Mouse (Mus musculus): Measurements from ENCODE around the gene Smc5.

Gene Smc5

GRCm38 (mm10) chr19:23298917-23299316, 25.2 kb upstream of the Smc5 start:
- Histone ChIP-seq H3K27me3 (ENCODE audit: insufficient read depth, low read length) (no peaks in the 10 kb centered on the region), H3K36me3 (ENCODE audit: insufficient read depth, low read length) (no peaks in the 10 kb centered on the region), H3K4me3 (replicated peaks; ENCODE audit: low read length) (no peak overlapping the region), H3K9me3 (ENCODE audit: low read length) (no peaks in the 10 kb centered on the region), H3K4me1 (replicated peaks; ENCODE audit: low read depth, low read length) (no peaks in the 10 kb centered on the region)
- TF ChIP-seq CTCF (conservative IDR thresholded peaks at IDR 0.05; ENCODE audit: low read length) (no peak), POU5F1 (IDR thresholded peaks at IDR 0.05; ENCODE audit: borderline replicate concordance, low read length) (no peak), NANOG (IDR thresholded peaks at IDR 0.05; ENCODE audit: borderline replicate concordance, low read length) (no peak)

DNA sequence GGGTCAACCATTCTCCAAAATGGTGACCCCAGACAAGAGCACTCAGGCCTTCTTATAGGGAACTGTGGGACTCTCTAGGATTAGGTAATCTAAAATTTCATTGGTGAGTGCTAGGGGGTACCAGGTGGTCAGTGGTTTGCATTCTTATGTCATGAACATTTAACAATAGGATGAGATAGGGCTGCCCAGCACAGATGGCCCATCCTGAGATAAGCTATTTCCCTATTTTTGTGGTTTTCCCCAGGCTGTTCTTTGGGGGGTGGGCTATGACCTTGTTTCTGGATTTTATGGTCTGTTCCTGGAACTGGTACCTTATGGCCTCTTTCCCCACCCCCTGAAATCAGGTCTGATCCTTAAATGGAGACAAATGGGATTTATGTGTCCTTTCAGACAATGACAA, 23.5 kb upstream of the Smc5 start:
- TF ChIP-seq CTCF (conservative IDR thresholded peaks at IDR 0.05; ENCODE audit: low read length) (no peak), POU5F1 (IDR thresholded peaks at IDR 0.05; ENCODE audit: borderline replicate concordance, low read length) (no peak), NANOG (IDR thresholded peaks at IDR 0.05; ENCODE audit: borderline replicate concordance, low read length) (no peak)
- no peaks in the 10 kb centered on the region for H3K36me3 ChIP-seq (ENCODE audit: insufficient read depth, low read length)
- no peaks in the 10 kb centered on the region for H3K4me1 ChIP-seq (replicated peaks; ENCODE audit: low read depth, low read length)
- no peaks in the 10 kb centered on the region for H3K27me3 ChIP-seq (ENCODE audit: insufficient read depth, low read length)
- no peaks in the 10 kb centered on the region for H3K9me3 ChIP-seq (ENCODE audit: low read length)
- H3K4me3 ChIP-seq (replicated peaks; ENCODE audit: low read length) = no peak overlapping the region

DNA sequence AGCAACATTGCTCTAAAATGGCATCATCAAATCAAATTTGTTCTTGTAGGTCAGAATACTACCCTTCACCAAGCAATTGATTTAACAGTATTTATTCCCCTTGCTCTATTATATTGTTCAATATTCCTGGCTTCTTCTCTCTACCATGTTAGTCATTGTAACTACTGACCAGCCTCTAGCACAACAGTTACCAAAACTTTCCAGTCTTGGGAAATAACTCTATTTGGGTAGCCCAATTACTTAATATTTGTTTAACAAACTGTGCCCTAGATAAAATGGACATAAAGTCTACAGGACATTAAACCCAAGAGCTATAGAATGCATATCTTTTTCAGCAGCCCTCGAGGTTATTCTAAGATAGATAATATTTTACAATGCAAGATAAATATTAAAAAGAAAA, 15.6 kb upstream of the Smc5 start:
- Histone ChIP-seq H3K4me1 (replicated peaks; ENCODE audit: low read depth, low read length) (no peaks in the 10 kb centered on the region), H3K4me3 (replicated peaks; ENCODE audit: low read length) (no peak overlapping the region), H3K27me3 (ENCODE audit: insufficient read depth, low read length) (no peaks in the 10 kb centered on the region), H3K9me3 (ENCODE audit: low read length) (peaks cover 3% of the 10 kb centered on the region), H3K36me3 (ENCODE audit: insufficient read depth, low read length) (no peaks in the 10 kb centered on the region)
- no peak for TF ChIP-seq POU5F1 (IDR thresholded peaks at IDR 0.05; ENCODE audit: borderline replicate concordance, low read length)
- TF ChIP-seq NANOG (IDR thresholded peaks at IDR 0.05; ENCODE audit: borderline replicate concordance, low read length) = no peak
- TF ChIP-seq CTCF (conservative IDR thresholded peaks at IDR 0.05; ENCODE audit: low read length) = no peak

GRCm38 (mm10) chr19:23281911-23282660, 8.4 kb upstream of the Smc5 start:
- Histone ChIP-seq H3K4me3 (replicated peaks; ENCODE audit: low read length) (peak overlapping the region; percentile 30), H3K27me3 (ENCODE audit: insufficient read depth, low read length) (no peaks in the 10 kb centered on the region), H3K36me3 (ENCODE audit: insufficient read depth, low read length) (no peaks in the 10 kb centered on the region), H3K4me1 (replicated peaks; ENCODE audit: low read depth, low read length) (peaks cover 9% of the 10 kb centered on the region), H3K9me3 (ENCODE audit: low read length) (peaks cover 3% of the 10 kb centered on the region)
- TF ChIP-seq POU5F1 (IDR thresholded peaks at IDR 0.05; ENCODE audit: borderline replicate concordance, low read length) = no peak

- Histone ChIP-seq H3K36me3 (ENCODE audit: insufficient read depth, low read length) (peaks cover 5% of the 10 kb centered on the region; the same call in 1 of the 2 replicates), H3K9me3 (ENCODE audit: low read length) (no peaks in the 10 kb centered on the region), H3K27me3 (ENCODE audit: insufficient read depth, low read length) (peaks cover 14% of the 10 kb centered on the region), H3K4me1 (replicated peaks; ENCODE audit: low read depth, low read length) (peaks cover 11% of the 10 kb centered on the region), H3K4me3 (replicated peaks; ENCODE audit: low read length) (no peak overlapping the region)
- TF ChIP-seq POU5F1 (IDR thresholded peaks at IDR 0.05; ENCODE audit: borderline replicate concordance, low read length) (no peak), NANOG (IDR thresholded peaks at IDR 0.05; ENCODE audit: borderline replicate concordance, low read length) (no peak), CTCF (conservative IDR thresholded peaks at IDR 0.05; ENCODE audit: low read length) (no peak)
Observed at GRCm38 (mm10) chr19:23274054-23274724, 492 bp upstream of the Smc5 start.

DNA sequence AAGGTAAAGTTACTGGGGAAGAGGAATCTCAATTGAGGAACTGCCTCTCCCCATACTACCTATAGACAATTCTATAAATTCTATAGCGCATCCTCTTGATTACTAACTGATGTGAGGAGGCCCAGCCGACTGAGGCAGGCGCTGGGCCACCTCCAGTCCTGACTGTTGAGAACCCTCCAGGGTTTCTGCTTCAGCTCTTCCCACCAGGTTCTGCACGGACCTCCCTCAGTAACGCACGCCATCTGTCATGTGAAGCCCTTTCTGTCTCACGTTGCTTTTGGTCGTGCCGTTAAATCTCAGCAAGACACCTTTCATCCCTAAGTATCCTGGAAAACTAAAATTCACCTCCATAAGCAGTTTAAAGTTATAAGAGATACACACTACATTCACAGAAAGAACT, 16.9 kb downstream of the Smc5 start:
- H3K27me3 ChIP-seq (ENCODE audit: insufficient read depth, low read length) = no peaks in the 10 kb centered on the region
- no peaks in the 10 kb centered on the region for H3K4me1 ChIP-seq (replicated peaks; ENCODE audit: low read depth, low read length)
- no peaks in the 10 kb centered on the region for H3K9me3 ChIP-seq (ENCODE audit: low read length)
- no peak overlapping the region for H3K4me3 ChIP-seq (replicated peaks; ENCODE audit: low read length)
- H3K36me3 ChIP-seq (ENCODE audit: insufficient read depth, low read length) = peaks cover 84% of the 10 kb centered on the region
- TF ChIP-seq POU5F1 (IDR thresholded peaks at IDR 0.05; ENCODE audit: borderline replicate concordance, low read length) = no peak
- no peak for TF ChIP-seq CTCF (conservative IDR thresholded peaks at IDR 0.05; ENCODE audit: low read length)
- TF ChIP-seq NANOG (IDR thresholded peaks at IDR 0.05; ENCODE audit: borderline replicate concordance, low read length) = no peak

- TF ChIP-seq POU5F1 (IDR thresholded peaks at IDR 0.05; ENCODE audit: borderline replicate concordance, low read length) (no peak), CTCF (conservative IDR thresholded peaks at IDR 0.05; ENCODE audit: low read length) (no peak), NANOG (IDR thresholded peaks at IDR 0.05; ENCODE audit: borderline replicate concordance, low read length) (no peak)
- no peak overlapping the region for H3K4me3 ChIP-seq (replicated peaks; ENCODE audit: low read length)
- no peaks in the 10 kb centered on the region for H3K9me3 ChIP-seq (ENCODE audit: low read length)
- H3K36me3 ChIP-seq (ENCODE audit: insufficient read depth, low read length) = peaks cover 36% of the 10 kb centered on the region
- H3K27me3 ChIP-seq (ENCODE audit: insufficient read depth, low read length) = no peaks in the 10 kb centered on the region
- peaks cover 3% of the 10 kb centered on the region; the same call in 1 of the 2 replicates for H3K4me1 ChIP-seq (replicated peaks; ENCODE audit: low read depth, low read length)
Observed at GRCm38 (mm10) chr19:23246473-23246872, 27.2 kb downstream of the Smc5 start.

GRCm38 (mm10) chr19:23225065-23225464, 48.6 kb downstream of the Smc5 start:
- no peaks in the 10 kb centered on the region for H3K27me3 ChIP-seq (ENCODE audit: insufficient read depth, low read length)
- H3K9me3 ChIP-seq (ENCODE audit: low read length) = no peaks in the 10 kb centered on the region
- peaks cover 52% of the 10 kb centered on the region for H3K36me3 ChIP-seq (ENCODE audit: insufficient read depth, low read length)
- H3K4me3 ChIP-seq (replicated peaks; ENCODE audit: low read length) = no peak overlapping the region
- TF ChIP-seq CTCF (conservative IDR thresholded peaks at IDR 0.05; ENCODE audit: low read length) (peak; percentile 61), POU5F1 (IDR thresholded peaks at IDR 0.05; ENCODE audit: borderline replicate concordance, low read length) (no peak), NANOG (IDR thresholded peaks at IDR 0.05; ENCODE audit: borderline replicate concordance, low read length) (no peak)
- H3K4me1 ChIP-seq (replicated peaks; ENCODE audit: low read depth, low read length) = peaks cover 12% of the 10 kb centered on the region
